Mouse (Mus musculus): ENCODE data around the gene Fam20c. TPM values are rescaled to one million over a fixed set of nuclear protein-coding genes. Genes with fewer than 3 reads are reported as not detected.

The Fam20c gene
- polyA plus RNA-seq (2016; fragmentation: Nextera tagmentation; extraction: Ambion mirVana), result 1.1 and 1.3 TPM in 2 replicates

DNA sequence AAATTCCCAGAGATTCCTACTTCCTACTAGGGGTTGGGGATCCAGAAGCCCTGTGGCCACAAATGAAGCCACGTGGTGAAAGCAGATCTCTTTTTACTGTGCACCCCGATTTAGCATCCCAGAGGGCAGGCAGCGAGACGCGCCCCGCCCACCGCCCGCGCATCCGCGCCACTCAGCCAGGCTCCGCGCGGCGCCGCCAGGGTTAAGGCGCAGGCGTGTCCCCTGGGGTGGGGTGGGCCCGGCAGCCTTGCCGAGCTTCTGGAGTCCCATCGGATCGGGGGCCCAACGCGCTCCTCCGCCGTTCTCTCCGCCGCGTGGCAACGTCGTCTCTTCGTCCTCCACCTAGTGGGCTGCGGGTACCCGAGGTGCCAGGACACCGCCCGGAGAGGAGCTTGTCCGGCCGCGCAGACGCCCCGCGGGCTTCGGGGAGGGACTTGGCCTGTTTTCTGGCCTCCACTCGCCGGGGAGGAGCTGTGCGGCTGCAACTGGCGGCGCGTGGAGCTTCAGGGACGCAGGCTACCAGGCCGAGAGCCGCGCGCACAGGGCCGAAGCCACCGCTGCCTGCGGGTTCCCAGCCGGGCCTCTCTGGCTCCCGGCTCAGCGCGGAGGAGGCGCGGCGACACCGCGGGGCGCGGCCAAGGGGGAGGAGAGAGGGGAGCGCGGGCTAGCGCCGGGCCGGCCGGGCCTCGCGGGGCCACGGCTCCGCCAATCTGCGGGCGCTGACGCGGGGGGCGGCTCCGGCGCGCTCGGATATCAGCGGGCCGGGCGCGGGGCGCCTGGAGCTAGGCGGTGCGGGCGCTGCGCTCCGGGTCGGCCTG, at the start of gene Fam20c:
Gene Fam20c (plus strand): TSS at position 212 of the 818 bp plus-strand sequence.
- no peaks in the 10 kb centered on the region for H3K9me3 ChIP-seq (replicated peaks)
- H3K4me3 ChIP-seq, result peak within 1 kb of the TSS; percentile 73
- no peaks in the 10 kb centered on the region for H3K36me3 ChIP-seq
- peaks cover 95% of the 10 kb centered on the region for H3K27me3 ChIP-seq (ENCODE audit: low read depth, poor library complexity, severe bottlenecking)
- peak within 1 kb of the TSS; percentile 79 for H3K27ac ChIP-seq
- H3K4me1 ChIP-seq, result peaks cover 38% of the 10 kb centered on the region
- WGBS, result under 1% methylated on average over 92 of the region's 98 CpGs
- DNase-seq (ENCODE audit: low spot score), result peak; percentile 79

DNA sequence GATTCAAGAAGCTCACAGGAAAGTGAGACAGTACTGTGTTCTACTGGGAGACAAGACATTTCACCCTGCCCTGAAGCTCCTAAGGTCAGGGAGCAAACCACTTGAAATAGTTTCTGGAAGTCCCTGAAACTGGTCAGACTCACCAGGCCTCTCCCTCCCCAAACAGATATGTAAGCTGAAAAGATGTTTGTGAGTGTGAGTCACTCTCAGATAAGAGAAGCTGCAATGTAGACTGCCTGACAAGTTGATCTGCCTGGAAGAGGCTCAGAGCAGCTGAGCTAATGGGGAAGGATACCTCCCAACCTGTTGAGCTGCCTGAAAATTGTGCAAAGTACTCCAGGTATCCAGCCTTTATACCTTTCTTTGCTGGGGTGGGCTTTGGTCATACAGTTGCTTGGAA, 46.9 kb upstream of the Fam20c start:
- H3K9me3 ChIP-seq (replicated peaks), result no peaks in the 10 kb centered on the region
- H3K27me3 ChIP-seq (ENCODE audit: low read depth, poor library complexity, severe bottlenecking), result no peaks in the 10 kb centered on the region
- no peaks in the 10 kb centered on the region for H3K4me1 ChIP-seq
- no peak for DNase-seq (ENCODE audit: low spot score)
- no peak overlapping the region for H3K27ac ChIP-seq
- H3K36me3 ChIP-seq, result no peaks in the 10 kb centered on the region
- H3K4me3 ChIP-seq, result no peak overlapping the region

DNA sequence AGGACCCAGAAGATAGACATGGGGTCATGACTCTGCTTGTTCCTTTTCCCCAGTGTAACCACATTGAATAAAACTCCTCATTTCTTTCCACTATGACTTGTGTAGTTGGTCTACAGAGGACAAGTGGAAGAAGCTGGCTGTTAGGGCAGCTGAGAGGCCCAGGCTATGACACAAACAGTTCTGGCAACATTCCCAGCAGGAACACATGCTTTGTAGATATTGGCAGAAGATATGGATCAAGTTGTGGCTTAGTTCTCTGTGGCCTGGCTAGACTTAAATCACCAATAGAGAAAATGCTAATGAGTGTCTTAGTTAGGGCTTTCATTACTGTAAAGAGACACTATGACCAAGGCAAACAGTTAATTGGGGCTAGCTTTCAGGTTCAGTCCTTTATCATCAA, 45.7 kb upstream of the Fam20c start:
- no peaks in the 10 kb centered on the region for H3K9me3 ChIP-seq (replicated peaks)
- no peak overlapping the region for H3K27ac ChIP-seq
- no peak overlapping the region for H3K4me3 ChIP-seq
- DNase-seq (ENCODE audit: low spot score), result no peak
- H3K36me3 ChIP-seq, result no peaks in the 10 kb centered on the region
- H3K27me3 ChIP-seq (ENCODE audit: low read depth, poor library complexity, severe bottlenecking), result no peaks in the 10 kb centered on the region
- H3K4me1 ChIP-seq, result no peaks in the 10 kb centered on the region

DNA sequence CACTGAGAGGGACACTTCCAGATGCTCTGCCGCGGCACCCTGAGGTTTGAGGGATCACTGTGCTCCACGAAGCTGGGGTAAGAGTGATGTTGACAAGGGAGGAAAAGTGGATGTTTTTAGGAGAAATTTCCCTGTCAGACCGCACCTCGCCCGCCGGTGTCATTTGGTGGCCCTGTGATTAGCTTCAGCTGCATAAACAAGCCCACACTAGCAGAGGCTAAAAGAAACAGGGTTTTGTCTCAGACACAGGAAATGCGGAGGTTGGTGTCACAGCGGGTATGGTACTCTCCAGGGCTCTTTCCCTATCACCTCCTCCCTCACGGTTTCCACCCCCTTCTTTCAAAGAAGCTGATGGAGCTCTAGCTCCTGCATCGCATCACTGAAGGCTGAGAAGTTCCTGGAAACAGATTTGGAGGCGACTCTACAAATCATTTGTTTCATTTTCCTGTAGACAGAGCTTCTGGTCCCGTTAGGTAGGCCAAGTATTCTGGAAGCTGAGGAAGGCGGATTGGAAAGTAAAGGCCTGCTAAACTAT, 38.7 kb upstream of the Fam20c start:
- Histone ChIP-seq H3K9me3 (replicated peaks) (no peaks in the 10 kb centered on the region), H3K27ac (no peak overlapping the region), H3K27me3 (ENCODE audit: low read depth, poor library complexity, severe bottlenecking) (no peaks in the 10 kb centered on the region), H3K36me3 (no peaks in the 10 kb centered on the region), H3K4me3 (no peak overlapping the region), H3K4me1 (peaks cover 9% of the 10 kb centered on the region; the same call in 1 of the 2 replicates)
- DNase-seq (ENCODE audit: low spot score), result no peak
- WGBS, result 19% methylated on average over 14 of the region's 14 CpGs

DNA sequence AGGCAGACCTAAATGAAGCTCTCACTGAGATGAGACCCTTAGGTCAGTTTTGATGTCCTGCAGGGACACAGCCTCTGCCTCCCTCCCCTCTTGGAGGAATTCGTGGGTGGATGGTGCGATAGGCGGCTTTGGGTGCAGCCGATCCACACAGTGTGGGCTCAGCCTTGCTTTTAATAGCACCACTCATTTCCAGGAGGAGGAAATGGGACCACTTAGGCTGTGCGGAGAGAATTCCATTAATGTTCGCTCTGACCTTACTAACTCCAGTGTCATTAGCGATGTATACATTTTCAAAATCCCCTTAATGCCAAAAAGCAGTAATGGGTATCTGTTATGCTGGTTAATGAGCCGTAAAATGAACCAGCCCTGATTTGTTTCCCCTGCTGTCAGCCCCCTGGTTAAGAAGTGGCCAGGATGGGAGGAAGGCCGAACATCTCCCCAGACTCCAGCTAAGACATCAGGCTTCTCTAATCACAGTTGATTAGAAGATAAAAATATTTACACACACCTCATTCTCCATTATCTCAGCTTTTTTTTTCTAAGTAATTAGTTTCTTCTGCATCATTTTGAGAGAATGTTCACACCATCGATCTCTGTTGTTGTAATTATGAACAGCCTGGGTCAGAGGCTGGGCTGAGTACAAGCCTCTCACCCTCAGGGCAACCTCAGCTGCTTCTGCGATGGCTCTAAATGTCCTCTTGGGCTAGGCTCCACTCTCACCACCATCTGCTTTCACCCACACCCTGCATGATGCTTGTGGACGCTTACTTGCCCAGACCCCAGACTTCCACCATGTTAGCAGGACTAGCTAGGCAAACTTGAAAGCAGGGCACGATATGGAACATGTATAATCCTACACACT, 33.8 kb upstream of the Fam20c start:
- no peak overlapping the region for H3K4me3 ChIP-seq
- H3K9me3 ChIP-seq (replicated peaks), result no peaks in the 10 kb centered on the region
- WGBS, result 50% methylated on average over 13 of the region's 13 CpGs
- H3K36me3 ChIP-seq, result no peaks in the 10 kb centered on the region
- peaks cover 7% of the 10 kb centered on the region; the same call in 1 of the 2 replicates for H3K4me1 ChIP-seq
- no peak for DNase-seq (ENCODE audit: low spot score)
- no peaks in the 10 kb centered on the region for H3K27me3 ChIP-seq (ENCODE audit: low read depth, poor library complexity, severe bottlenecking)
- H3K27ac ChIP-seq, result no peak overlapping the region

DNA sequence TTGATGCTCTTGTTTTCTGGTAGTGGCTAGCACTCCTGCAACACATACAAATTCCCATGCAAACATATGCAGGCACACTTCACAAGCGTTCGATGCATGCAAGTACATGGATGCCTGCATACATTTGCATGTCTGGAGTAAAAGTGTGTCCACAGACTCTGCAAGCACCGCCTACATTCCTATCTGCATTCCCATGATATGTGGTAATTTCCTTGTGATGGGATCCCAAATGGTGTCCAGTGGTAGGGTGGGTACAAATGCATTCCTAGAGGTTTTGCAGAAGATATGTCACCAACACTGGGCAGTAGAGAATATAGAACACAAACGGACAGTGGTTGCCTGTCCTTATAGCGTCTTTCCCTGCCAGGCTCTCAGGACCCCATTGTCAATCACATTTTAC, 29.9 kb upstream of the Fam20c start:
- Histone ChIP-seq H3K27me3 (ENCODE audit: low read depth, poor library complexity, severe bottlenecking) (no peaks in the 10 kb centered on the region), H3K4me3 (no peak overlapping the region), H3K4me1 (0 out of 2 replicates have a peak, but pooled peaks cover 2% of the 10 kb centered on the region), H3K9me3 (replicated peaks) (no peaks in the 10 kb centered on the region), H3K27ac (no peak overlapping the region), H3K36me3 (no peaks in the 10 kb centered on the region)
- DNase-seq (ENCODE audit: low spot score), result no peak
- WGBS, result 93% methylated on average over 5 of the region's 5 CpGs

DNA sequence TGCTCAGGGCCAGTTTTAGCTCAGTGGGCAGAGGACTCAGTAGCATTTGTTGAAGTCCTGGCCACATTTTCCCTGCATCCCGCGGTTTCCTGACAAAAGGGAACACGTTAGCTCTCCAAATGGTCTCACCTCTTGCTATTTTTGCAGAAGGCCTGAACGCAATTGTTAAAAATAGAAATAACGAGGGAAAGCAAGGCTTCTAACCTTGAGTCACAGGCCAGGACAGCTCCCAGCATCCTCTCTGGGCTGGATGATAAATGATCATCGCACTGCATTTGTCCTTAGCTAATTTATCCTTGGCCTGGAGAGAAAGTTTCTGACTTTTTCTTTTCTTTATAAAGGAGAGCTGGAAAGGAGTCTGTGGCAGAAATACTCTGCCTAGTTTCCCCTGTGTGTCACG, 29.2 kb upstream of the Fam20c start:
- H3K36me3 ChIP-seq, result no peaks in the 10 kb centered on the region
- 0 out of 2 replicates have a peak, but pooled peaks cover 2% of the 10 kb centered on the region for H3K4me1 ChIP-seq
- no peak for DNase-seq (ENCODE audit: low spot score)
- WGBS, result 65% methylated on average over 7 of the region's 7 CpGs
- no peaks in the 10 kb centered on the region for H3K27me3 ChIP-seq (ENCODE audit: low read depth, poor library complexity, severe bottlenecking)
- H3K4me3 ChIP-seq, result no peak overlapping the region
- H3K9me3 ChIP-seq (replicated peaks), result no peaks in the 10 kb centered on the region
- no peak overlapping the region for H3K27ac ChIP-seq

DNA sequence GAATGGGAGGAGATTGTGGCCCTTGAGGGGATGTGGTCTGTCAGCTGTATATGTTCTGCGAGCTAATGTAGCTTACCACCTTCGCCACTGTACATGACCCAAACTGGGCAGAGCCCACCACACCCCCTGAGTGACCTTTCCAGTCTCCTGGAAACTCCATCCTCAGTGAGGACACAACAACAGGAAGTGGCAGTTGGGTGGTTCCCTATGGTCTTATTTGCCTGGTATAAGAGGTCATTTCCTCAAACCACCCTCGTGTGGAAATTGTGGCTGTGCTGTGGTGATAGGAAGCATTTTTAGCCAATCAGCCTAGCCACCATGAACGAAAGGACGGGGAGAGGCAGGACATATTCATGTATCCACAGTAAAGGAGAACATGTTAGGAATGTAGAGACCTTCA, 23.5 kb upstream of the Fam20c start:
- H3K27me3 ChIP-seq (ENCODE audit: low read depth, poor library complexity, severe bottlenecking), result 0 out of 2 replicates have a peak, but pooled peaks cover 5% of the 10 kb centered on the region
- 84% methylated on average over 5 of the region's 5 CpGs for WGBS
- H3K4me3 ChIP-seq, result no peak overlapping the region
- H3K4me1 ChIP-seq, result peaks cover 5% of the 10 kb centered on the region; the same call in 1 of the 2 replicates
- H3K27ac ChIP-seq, result no peak overlapping the region
- no peaks in the 10 kb centered on the region for H3K36me3 ChIP-seq
- H3K9me3 ChIP-seq (replicated peaks), result no peaks in the 10 kb centered on the region
- DNase-seq (ENCODE audit: low spot score), result no peak

DNA sequence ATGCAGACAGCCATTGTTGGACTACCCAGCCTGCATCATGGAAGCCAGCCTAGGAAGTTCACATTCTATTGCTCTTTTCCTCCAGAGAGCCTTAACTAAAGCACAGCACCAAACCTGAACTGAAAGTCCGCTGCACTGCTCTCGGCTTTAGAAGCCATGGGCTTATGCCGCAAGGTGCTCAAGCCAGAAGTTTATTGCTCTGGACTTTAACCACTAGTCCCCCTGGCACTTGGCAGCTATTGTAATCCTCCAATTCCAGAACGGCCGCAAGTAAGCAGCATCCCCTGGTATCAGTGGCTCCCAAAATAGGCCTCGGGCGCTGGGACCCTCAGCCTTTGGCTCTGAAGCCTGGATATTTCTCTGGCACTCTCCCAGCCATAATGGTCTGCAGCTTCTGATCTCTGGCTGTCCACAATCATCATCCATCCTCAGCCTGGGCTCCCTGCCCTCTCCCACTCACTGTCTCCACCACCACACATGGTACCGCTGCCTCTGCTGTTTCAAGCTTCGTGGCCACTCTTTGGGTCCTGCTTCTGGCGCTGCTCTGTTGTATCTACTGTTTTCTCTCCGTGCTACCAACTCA, 20.9 kb upstream of the Fam20c start:
- Histone ChIP-seq H3K36me3 (no peaks in the 10 kb centered on the region), H3K9me3 (replicated peaks) (no peaks in the 10 kb centered on the region), H3K4me3 (no peak overlapping the region), H3K4me1 (peaks cover 12% of the 10 kb centered on the region; the same call in 1 of the 2 replicates), H3K27me3 (ENCODE audit: low read depth, poor library complexity, severe bottlenecking) (0 out of 2 replicates have a peak, but pooled peaks cover 5% of the 10 kb centered on the region), H3K27ac (no peak overlapping the region)
- 89% methylated on average over 11 of the region's 11 CpGs for WGBS
- no peak for DNase-seq (ENCODE audit: low spot score)

DNA sequence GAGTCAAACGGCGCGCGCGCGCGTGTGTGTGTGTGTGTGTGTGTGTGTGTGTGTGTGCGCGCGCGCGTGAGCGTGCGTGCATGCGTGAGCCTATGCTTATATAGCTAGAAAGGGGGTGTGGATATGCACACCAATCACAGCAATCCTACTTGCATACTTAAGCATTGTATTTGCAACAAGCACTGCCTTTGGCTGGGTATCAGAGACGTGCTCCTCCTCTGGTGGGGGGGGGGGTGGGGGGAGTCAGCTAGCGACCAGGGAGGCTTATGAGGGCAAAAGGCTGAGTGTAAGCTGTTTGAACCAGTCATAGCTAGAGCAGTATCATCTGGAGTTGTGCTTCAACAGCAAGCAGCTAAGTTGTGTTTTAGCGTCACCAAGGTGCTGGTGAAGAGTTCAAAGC, 20.3 kb upstream of the Fam20c start:
- no peak overlapping the region for H3K27ac ChIP-seq
- H3K9me3 ChIP-seq (replicated peaks), result no peaks in the 10 kb centered on the region
- H3K36me3 ChIP-seq, result no peaks in the 10 kb centered on the region
- peaks cover 12% of the 10 kb centered on the region; the same call in 1 of the 2 replicates for H3K4me1 ChIP-seq
- H3K4me3 ChIP-seq, result no peak overlapping the region
- WGBS, result 78% methylated on average over 18 of the region's 18 CpGs
- 0 out of 2 replicates have a peak, but pooled peaks cover 5% of the 10 kb centered on the region for H3K27me3 ChIP-seq (ENCODE audit: low read depth, poor library complexity, severe bottlenecking)
- no peak for DNase-seq (ENCODE audit: low spot score)

DNA sequence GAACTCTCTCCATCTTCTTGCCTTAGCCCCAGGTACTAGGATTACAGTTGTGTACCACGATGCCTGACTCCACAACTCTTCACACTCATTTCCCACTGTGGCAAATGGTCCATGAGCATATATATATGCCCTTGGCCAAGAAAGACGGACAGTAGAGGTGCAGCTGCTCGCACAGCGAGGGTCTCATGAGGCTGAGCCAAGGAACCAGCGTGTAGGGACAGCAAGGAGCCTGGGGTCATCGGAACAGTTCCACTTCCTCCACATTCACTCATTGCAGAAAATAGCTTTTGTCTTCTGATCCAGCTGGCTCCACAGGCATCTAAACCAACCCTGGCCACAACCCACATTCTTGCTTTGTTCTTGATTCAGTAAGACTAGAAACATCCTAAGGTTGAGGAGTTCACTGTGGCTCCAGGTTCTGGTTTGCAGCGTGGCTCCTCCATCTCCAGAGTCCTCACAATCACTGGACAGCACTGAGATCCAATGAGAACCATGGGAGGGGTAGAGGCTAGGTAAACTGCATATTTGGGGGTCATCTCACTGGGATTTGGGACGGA, 19.0 kb upstream of the Fam20c start:
- Histone ChIP-seq H3K27ac (no peak overlapping the region), H3K9me3 (replicated peaks) (no peaks in the 10 kb centered on the region), H3K4me3 (no peak overlapping the region), H3K4me1 (peaks cover 12% of the 10 kb centered on the region; the same call in 1 of the 2 replicates), H3K27me3 (ENCODE audit: low read depth, poor library complexity, severe bottlenecking) (0 out of 2 replicates have a peak, but pooled peaks cover 5% of the 10 kb centered on the region), H3K36me3 (no peaks in the 10 kb centered on the region)
- WGBS, result 89% methylated on average over 8 of the region's 8 CpGs
- DNase-seq (ENCODE audit: low spot score), result no peak

DNA sequence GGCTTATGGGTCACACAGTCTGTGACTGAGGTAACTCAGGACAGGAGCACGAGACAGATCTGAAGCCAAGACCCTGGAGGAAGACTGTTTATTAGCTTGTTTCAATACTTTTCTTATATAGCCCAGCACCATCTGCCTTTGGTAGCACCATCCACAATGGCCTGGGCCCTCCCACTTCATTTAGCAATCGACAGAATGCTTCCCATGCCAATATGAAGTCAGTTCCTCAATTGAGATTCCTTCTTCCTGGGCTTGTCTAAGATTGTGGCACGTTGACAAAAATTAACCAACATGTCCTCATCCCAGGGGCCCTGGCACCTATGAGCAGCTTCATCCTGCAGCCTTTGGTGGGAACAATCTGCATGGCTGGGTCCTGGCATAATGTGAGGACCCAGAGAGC, 14.2 kb upstream of the Fam20c start:
- H3K27ac ChIP-seq, result no peak overlapping the region
- 75% methylated on average over 3 of the region's 3 CpGs for WGBS
- H3K9me3 ChIP-seq (replicated peaks), result no peaks in the 10 kb centered on the region
- H3K4me3 ChIP-seq, result no peak overlapping the region
- no peaks in the 10 kb centered on the region for H3K27me3 ChIP-seq (ENCODE audit: low read depth, poor library complexity, severe bottlenecking)
- DNase-seq (ENCODE audit: low spot score), result no peak
- H3K36me3 ChIP-seq, result no peaks in the 10 kb centered on the region
- peaks cover 17% of the 10 kb centered on the region; the same call in 1 of the 2 replicates for H3K4me1 ChIP-seq
